Mouse (Mus musculus): ENCODE data around the gene Zdhhc7. TPM values are rescaled to one million over a fixed set of nuclear protein-coding genes. Genes with fewer than 3 reads are reported as not detected.
A peak's percentile ranks its signal among the peaks of the same experiment; 100 is the strongest.

Gene Zdhhc7
- polyA plus RNA-seq, 1 experiment: not detected

- TF ChIP-seq POLR2A (IDR thresholded peaks at IDR 0.05; ENCODE audit: insufficient read depth, low read depth, low read length) (no peak), CTCF (IDR thresholded peaks at IDR 0.05; ENCODE audit: insufficient read depth, low read depth, low read length) (no peak)
- H3K4me3 ChIP-seq (ENCODE audit: insufficient read depth, low read depth, low read length): no peak overlapping the region
- no peak overlapping the region for H3K27ac ChIP-seq (ENCODE audit: insufficient read depth, low read depth, low read length)
- WGBS: 62% methylated on average over 19 of the region's 19 CpGs
- H3K4me1 ChIP-seq (ENCODE audit: control insufficient read depth, insufficient read depth, low read length): peaks cover 34% of the 10 kb centered on the region
These were observed 33.2 kb downstream of the Zdhhc7 start for GRCm38 (mm10) chr8:120067936-120068668.

DNA sequence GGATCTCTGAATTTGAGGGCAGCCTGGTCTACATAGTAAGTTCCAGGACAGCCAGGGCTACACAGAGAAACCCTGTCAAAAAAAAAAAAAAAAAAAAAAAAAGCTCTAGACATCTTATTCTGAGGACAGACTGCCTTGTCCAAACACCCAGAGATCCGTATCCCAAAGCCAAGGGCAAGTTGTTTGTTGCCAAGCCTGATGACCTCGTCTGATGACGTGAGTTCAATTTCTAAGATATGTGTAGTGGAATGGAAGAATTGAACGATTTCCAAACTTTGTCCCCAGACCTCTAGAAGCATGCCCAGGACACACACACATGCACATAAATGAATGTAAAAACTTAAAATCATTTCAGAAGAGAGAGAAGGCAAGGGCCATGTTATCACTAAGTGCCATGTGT is 35.1 kb downstream of the Zdhhc7 start:
- peaks cover 27% of the 10 kb centered on the region for H3K4me1 ChIP-seq (ENCODE audit: control insufficient read depth, insufficient read depth, low read length)
- H3K27ac ChIP-seq (ENCODE audit: insufficient read depth, low read depth, low read length): no peak overlapping the region
- no peak overlapping the region for H3K4me3 ChIP-seq (ENCODE audit: insufficient read depth, low read depth, low read length)
- WGBS: 79% methylated on average over 4 of the region's 4 CpGs
- TF ChIP-seq POLR2A (IDR thresholded peaks at IDR 0.05; ENCODE audit: insufficient read depth, low read depth, low read length): no peak
- TF ChIP-seq CTCF (IDR thresholded peaks at IDR 0.05; ENCODE audit: insufficient read depth, low read depth, low read length): no peak

- Histone ChIP-seq H3K4me1 (ENCODE audit: control insufficient read depth, insufficient read depth, low read length) (peaks cover 27% of the 10 kb centered on the region), H3K4me3 (ENCODE audit: insufficient read depth, low read depth, low read length) (no peak overlapping the region), H3K27ac (ENCODE audit: insufficient read depth, low read depth, low read length) (0 out of 2 replicates have a peak overlapping the region, but pooled peaks have one; percentile 75)
- TF ChIP-seq CTCF (IDR thresholded peaks at IDR 0.05; ENCODE audit: insufficient read depth, low read depth, low read length): no peak
- TF ChIP-seq POLR2A (IDR thresholded peaks at IDR 0.05; ENCODE audit: insufficient read depth, low read depth, low read length): no peak
- WGBS: 45% methylated on average over 8 of the region's 8 CpGs
These were observed 35.7 kb downstream of the Zdhhc7 start for GRCm38 (mm10) chr8:120065611-120066010.

DNA sequence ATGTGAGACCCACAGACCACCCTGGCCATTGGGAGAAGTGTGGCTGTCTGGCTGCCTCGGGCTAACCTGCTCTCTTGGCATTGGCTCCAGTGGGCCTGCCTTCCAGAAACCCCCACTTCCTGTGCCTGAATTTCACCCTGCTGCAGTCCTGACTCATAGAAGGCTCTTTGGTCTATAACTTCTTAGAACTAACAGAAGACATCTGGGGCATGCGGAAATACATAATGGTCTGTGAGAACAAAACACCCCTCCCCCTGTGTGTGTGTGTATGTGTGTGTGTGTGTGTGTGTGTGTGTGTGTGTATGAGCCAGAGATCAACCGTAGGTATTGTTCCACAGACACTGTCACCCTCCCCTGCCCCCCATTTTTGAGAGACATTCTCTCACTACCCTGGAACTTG is 38.0 kb downstream of the Zdhhc7 start:
- Histone ChIP-seq H3K4me1 (ENCODE audit: control insufficient read depth, insufficient read depth, low read length) (peaks cover 27% of the 10 kb centered on the region), H3K4me3 (ENCODE audit: insufficient read depth, low read depth, low read length) (no peak overlapping the region), H3K27ac (ENCODE audit: insufficient read depth, low read depth, low read length) (no peak overlapping the region)
- 75% methylated on average over 3 of the region's 3 CpGs for WGBS
- TF ChIP-seq POLR2A (IDR thresholded peaks at IDR 0.05; ENCODE audit: insufficient read depth, low read depth, low read length) (no peak), CTCF (IDR thresholded peaks at IDR 0.05; ENCODE audit: insufficient read depth, low read depth, low read length) (no peak)

GRCm38 (mm10) chr8:120062742-120063141 is 38.5 kb downstream of the Zdhhc7 start:
- no peak overlapping the region for H3K27ac ChIP-seq (ENCODE audit: insufficient read depth, low read depth, low read length)

GRCm38 (mm10) chr8:120057078-120057477 is 44.2 kb downstream of the Zdhhc7 start:
- TF ChIP-seq POLR2A (IDR thresholded peaks at IDR 0.05; ENCODE audit: insufficient read depth, low read depth, low read length): no peak
- TF ChIP-seq CTCF (IDR thresholded peaks at IDR 0.05; ENCODE audit: insufficient read depth, low read depth, low read length): no peak
- WGBS: 80% methylated on average over 2 of the region's 2 CpGs

More at GRCm38 (mm10) chr8:120062742-120063141, 38.5 kb downstream of the Zdhhc7 start:
- peaks cover 21% of the 10 kb centered on the region for H3K4me1 ChIP-seq (ENCODE audit: control insufficient read depth, insufficient read depth, low read length)
- TF ChIP-seq CTCF (IDR thresholded peaks at IDR 0.05; ENCODE audit: insufficient read depth, low read depth, low read length) (no peak), POLR2A (IDR thresholded peaks at IDR 0.05; ENCODE audit: insufficient read depth, low read depth, low read length) (no peak)
- H3K4me3 ChIP-seq (ENCODE audit: insufficient read depth, low read depth, low read length): no peak overlapping the region
- 90% methylated on average over 14 of the region's 14 CpGs for WGBS

GRCm38 (mm10) chr8:120054833-120055232 is 46.4 kb downstream of the Zdhhc7 start:
- H3K4me1 ChIP-seq (ENCODE audit: control insufficient read depth, insufficient read depth, low read length): peaks cover 11% of the 10 kb centered on the region
- TF ChIP-seq CTCF (IDR thresholded peaks at IDR 0.05; ENCODE audit: insufficient read depth, low read depth, low read length) (no peak), POLR2A (IDR thresholded peaks at IDR 0.05; ENCODE audit: insufficient read depth, low read depth, low read length) (no peak)
- H3K4me3 ChIP-seq (ENCODE audit: insufficient read depth, low read depth, low read length): no peak overlapping the region
- no peak overlapping the region for H3K27ac ChIP-seq (ENCODE audit: insufficient read depth, low read depth, low read length)
- 90% methylated on average over 3 of the region's 3 CpGs for WGBS

More at GRCm38 (mm10) chr8:120057078-120057477, 44.2 kb downstream of the Zdhhc7 start:
- Histone ChIP-seq H3K4me1 (ENCODE audit: control insufficient read depth, insufficient read depth, low read length) (0 out of 2 replicates have a peak, but pooled peaks cover under 1% of the 10 kb centered on the region), H3K4me3 (ENCODE audit: insufficient read depth, low read depth, low read length) (no peak overlapping the region), H3K27ac (ENCODE audit: insufficient read depth, low read depth, low read length) (no peak overlapping the region)

DNA sequence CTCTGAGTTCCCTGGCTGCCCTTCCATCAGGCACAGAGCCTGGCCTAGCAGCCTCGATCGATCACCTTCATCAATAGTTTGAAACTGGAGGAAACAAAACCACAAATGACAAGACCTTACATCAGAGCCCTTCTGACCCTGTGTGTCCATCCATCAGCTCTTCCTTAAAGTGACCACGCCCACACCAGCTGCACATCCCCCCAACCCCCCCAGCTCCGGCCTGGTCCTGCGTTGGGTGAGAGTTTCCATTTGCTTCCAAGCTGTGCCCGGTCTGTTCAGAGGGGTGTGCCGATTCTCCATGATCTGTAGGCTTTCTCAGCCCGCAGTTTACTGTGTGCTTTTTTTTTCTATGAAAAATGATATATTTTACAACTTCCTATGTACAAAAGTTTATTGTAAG is 49.0 kb downstream of the Zdhhc7 start:
- H3K4me1 ChIP-seq (ENCODE audit: control insufficient read depth, insufficient read depth, low read length): peaks cover 11% of the 10 kb centered on the region
- no peak overlapping the region for H3K27ac ChIP-seq (ENCODE audit: insufficient read depth, low read depth, low read length)
- 91% methylated on average over 8 of the region's 8 CpGs for whole genome bisulfite sequencing
- H3K4me3 ChIP-seq (ENCODE audit: insufficient read depth, low read depth, low read length): no peak overlapping the region
- TF ChIP-seq POLR2A (IDR thresholded peaks at IDR 0.05; ENCODE audit: insufficient read depth, low read depth, low read length): no peak
- TF ChIP-seq CTCF (IDR thresholded peaks at IDR 0.05; ENCODE audit: insufficient read depth, low read depth, low read length): no peak

GRCm38 (mm10) chr8:120051908-120052307 is 49.4 kb downstream of the Zdhhc7 start:
- Histone ChIP-seq H3K4me1 (ENCODE audit: control insufficient read depth, insufficient read depth, low read length) (peaks cover 14% of the 10 kb centered on the region), H3K4me3 (ENCODE audit: insufficient read depth, low read depth, low read length) (no peak overlapping the region), H3K27ac (ENCODE audit: insufficient read depth, low read depth, low read length) (no peak overlapping the region)
- WGBS: 95% methylated on average over 4 of the region's 4 CpGs
- no peak for TF ChIP-seq POLR2A (IDR thresholded peaks at IDR 0.05; ENCODE audit: insufficient read depth, low read depth, low read length)
- TF ChIP-seq CTCF (IDR thresholded peaks at IDR 0.05; ENCODE audit: insufficient read depth, low read depth, low read length): no peak

Measured in olfactory bulb, adult 2 months (tissue).